In the genomic region with DNA sequence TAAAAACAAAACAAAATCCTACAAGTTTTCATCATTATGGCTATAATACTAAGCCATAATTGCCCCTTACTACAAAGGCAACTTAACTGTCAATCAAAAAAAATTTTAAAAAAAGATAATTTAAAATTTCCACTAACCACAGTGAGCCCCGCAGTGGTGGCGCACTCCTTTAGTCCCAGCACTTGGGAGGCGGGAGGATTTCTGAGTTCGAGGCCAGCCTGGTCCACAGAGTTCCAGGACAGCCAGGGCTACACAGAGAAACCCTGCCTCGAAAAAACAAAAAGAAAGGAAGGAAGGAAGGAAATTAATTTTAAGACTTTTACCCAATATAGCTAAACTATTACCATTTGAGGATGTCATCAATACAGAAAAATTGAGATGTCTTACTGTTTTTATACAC, we compare ENCODE assay signal across 8 mouse cellular contexts. TPM values are rescaled to one million over a fixed set of nuclear protein-coding genes. Genes with fewer than 3 reads are reported as not detected.
A peak's percentile ranks its signal among the peaks of the same experiment; 100 is the strongest.
DNase-seq lines count a peak whose midpoint lies in the region; ATAC-seq and TF ChIP-seq lines count a peak whose summit lies in the region.

No protein-coding gene starts in this region.

- no peak for TF ChIP-seq CTCF in C2C12 (IDR thresholded peaks at IDR 0.05; ENCODE audit: control insufficient read depth, insufficient read depth, insufficient read length)
- TF ChIP-seq CTCF in liver, embryonic 14.5 days (IDR thresholded peaks at IDR 0.05; ENCODE audit: low read depth), result no peak

- H3K27ac ChIP-seq in heart, embryonic 10.5 days, result peak overlapping the region; percentile 99
- peak overlapping the region; percentile 82 for H3K27ac ChIP-seq in forebrain, embryonic 15.5 days (replicated peaks)
- H3K27ac ChIP-seq in liver, embryonic 14.5 days, result peak overlapping the region; percentile 78

- peaks cover 22% of the 10 kb centered on the region for H3K4me1 ChIP-seq in heart, embryonic 10.5 days
- H3K4me1 ChIP-seq in forebrain, embryonic 15.5 days, result peaks cover 26% of the 10 kb centered on the region
- H3K4me1 ChIP-seq in liver, embryonic 14.5 days (replicated peaks; ENCODE audit: control insufficient read depth in 2 of 2, insufficient read depth in 2 of 2, low read length in 1 of 2), result peaks cover 32 to 33% of the 10 kb centered on the region in 2 experiments

- no peaks in the 10 kb centered on the region for H3K27me3 ChIP-seq in heart, embryonic 10.5 days (ENCODE audit: insufficient read depth, poor library complexity, severe bottlenecking)
- H3K27me3 ChIP-seq in C2C12 (ENCODE audit: control insufficient read depth, insufficient read depth, insufficient read length), result no peaks in the 10 kb centered on the region
- H3K27me3 ChIP-seq in forebrain, embryonic 15.5 days, result no peaks in the 10 kb centered on the region
- H3K27me3 ChIP-seq in liver, embryonic 14.5 days (ENCODE audit: control insufficient read depth, insufficient read depth, low read length), result no peaks in the 10 kb centered on the region

- intact Hi-C loops in gastrocnemius, postnatal 14 days (cut with DNase I; ENCODE audit: low total_unique reads), result no loop called here

- peak overlapping the region; percentile 57 for H3K4me2 ChIP-seq in forebrain, embryonic 15.5 days (replicated peaks)
- H3K4me2 ChIP-seq in liver, embryonic 14.5 days (ENCODE audit: low read depth), result peak overlapping the region; percentile 72

- H3K9ac ChIP-seq in forebrain, embryonic 15.5 days (replicated peaks), result peak overlapping the region; percentile 72
- H3K9ac ChIP-seq in liver, embryonic 14.5 days (replicated peaks), result peak overlapping the region; percentile 98

- no peak overlapping the region for H3ac ChIP-seq in C2C12 (ENCODE audit: control insufficient read depth, insufficient read length, low read depth)

- H3K79me3 ChIP-seq in C2C12 (ENCODE audit: low read depth), result peaks cover 58% of the 10 kb centered on the region

- no peak for TF ChIP-seq EP300 in liver, embryonic 14.5 days (IDR thresholded peaks at IDR 0.05; ENCODE audit: low read depth)

- 16% methylated on average over 5 of the region's 5 CpGs for WGBS in heart, embryonic 10.5 days
- 7% methylated on average over 5 of the region's 5 CpGs for WGBS in forebrain, embryonic 15.5 days
- 4% methylated on average over 5 of the region's 5 CpGs for WGBS in liver, embryonic 14.5 days (ENCODE audit: insufficient replicate concordance)

- peaks cover 64% of the 10 kb centered on the region for H3K79me2 ChIP-seq in C2C12 (ENCODE audit: control insufficient read depth, insufficient read depth)

- no peaks in the 10 kb centered on the region for H3K9me3 ChIP-seq in heart, embryonic 10.5 days
- H3K9me3 ChIP-seq in forebrain, embryonic 15.5 days, result no peaks in the 10 kb centered on the region
- H3K9me3 ChIP-seq in liver, embryonic 14.5 days (ENCODE audit: control insufficient read depth, low read length), result no peaks in the 10 kb centered on the region

- no peak for DNase-seq in heart, embryonic 10.5 days (ENCODE audit: low spot score)
- no peak for DNase-seq in heart, adult 11 months
- no peak for DNase-seq in liver, embryonic 14.5 days (ENCODE audit: low read depth in 3 of 3, low spot score in 3 of 3)
- no peak for DNase-seq in adipocyte (ENCODE audit: low spot score)
- no peak for DNase-seq in gastrocnemius, postnatal 14 days

- H3K36me3 ChIP-seq in heart, embryonic 10.5 days, result peaks cover 42% of the 10 kb centered on the region
- peaks cover 56% of the 10 kb centered on the region for H3K36me3 ChIP-seq in C2C12 (ENCODE audit: control insufficient read depth, insufficient read depth)
- peaks cover 34% of the 10 kb centered on the region for H3K36me3 ChIP-seq in forebrain, embryonic 15.5 days
- peaks cover 53% of the 10 kb centered on the region for H3K36me3 ChIP-seq in liver, embryonic 14.5 days (replicated peaks; ENCODE audit: control insufficient read depth, insufficient read depth, low read depth)

- H3K4me3 ChIP-seq in heart, embryonic 10.5 days, result peak overlapping the region; percentile 92
- H3K4me3 ChIP-seq in C2C12 (ENCODE audit: insufficient read depth, poor library complexity, severe bottlenecking), result peak overlapping the region; percentile 84
- peak overlapping the region; percentile 87 for H3K4me3 ChIP-seq in forebrain, embryonic 15.5 days
- peak overlapping the region; percentile 99 to 100 for H3K4me3 ChIP-seq in liver, embryonic 14.5 days (ENCODE audit: insufficient read depth in 1 of 2, low read depth in 2 of 2, low read length in 2 of 2)

- no peak for ATAC-seq in forebrain, embryonic 15.5 days (replicated peaks)
- no peak for ATAC-seq in liver, embryonic 14.5 days (ENCODE audit: insufficient read depth)
- no peak for ATAC-seq in granulocyte monocyte progenitor cell, adult 5-6 weeks (replicated peaks; ENCODE audit: poor library complexity, severe bottlenecking)

TF ChIP-seq in C2C12, 6 proteins besides CTCF, POLR2A, EP300 and RAD21:
- TF ChIP-seq MAX (IDR thresholded peaks at IDR 0.05), result no peak
- no peak for TF ChIP-seq MYOG (IDR thresholded peaks at IDR 0.05; ENCODE audit: control insufficient read depth, extremely low read depth, insufficient read length)
TF ChIP-seq in C2C12: peak in this region for 0.

RNA-seq across cellular contexts. Expression of a gene that starts 1.4 kb away (rescaled TPM):
- 431 and 488 TPM in 2 replicates for polyA plus RNA-seq in heart, embryonic 10.5 days (2016; fragmentation: Nextera tagmentation; extraction: Ambion mirVana)
- polyA plus RNA-seq in C2C12 (2012; fragmentation: generic; extraction: Trizol), result 50.9 TPM
- polyA plus RNA-seq in forebrain, embryonic 15.5 days (2015; fragmentation: Nextera tagmentation; extraction: Ambion mirVana), result 262 and 282 TPM in 2 replicates
- 133 and 158 TPM in 2 replicates for polyA plus RNA-seq in liver, embryonic 14.5 days (2012; rRNA removed)
- 277 and 283 TPM in 2 replicates for polyA plus RNA-seq in liver, embryonic 14.5 days (2014; fragmentation: Nextera tagmentation; extraction: Ambion mirVana)
- 103 and 134 TPM in 2 replicates for total RNA-seq in granulocyte monocyte progenitor cell, adult 5-6 weeks (2014; fragmentation: Nextera tagmentation)
- total RNA-seq in granulocyte monocyte progenitor cell, adult 5-6 weeks (2017), result 261 and 287 TPM in 2 replicates
- 10 to 100 TPM; 12.3 to 21.9 TPM for total RNA-seq in gastrocnemius, postnatal 14 days (2021)

RNA-seq across cellular contexts. Expression of a gene that starts 27.5 kb away (rescaled TPM):
- 1.7 and 2.0 TPM in 2 replicates for polyA plus RNA-seq in heart, embryonic 10.5 days (2016; fragmentation: Nextera tagmentation; extraction: Ambion mirVana)
- 0.47 TPM for polyA plus RNA-seq in C2C12 (2012; fragmentation: generic; extraction: Trizol)
- polyA plus RNA-seq in forebrain, embryonic 15.5 days (2015; fragmentation: Nextera tagmentation; extraction: Ambion mirVana), result 4.0 and 5.7 TPM in 2 replicates
- 1.8 and 1.9 TPM in 2 replicates for polyA plus RNA-seq in liver, embryonic 14.5 days (2012; rRNA removed)
- 2.6 and 3.9 TPM in 2 replicates for polyA plus RNA-seq in liver, embryonic 14.5 days (2014; fragmentation: Nextera tagmentation; extraction: Ambion mirVana)
- not detected in 2 replicates for total RNA-seq in granulocyte monocyte progenitor cell, adult 5-6 weeks (2014; fragmentation: Nextera tagmentation)
- not detected in 2 replicates for total RNA-seq in granulocyte monocyte progenitor cell, adult 5-6 weeks (2017)
- 1 to 10 TPM; 1.4 to 2.1 TPM for total RNA-seq in gastrocnemius, postnatal 14 days (2021)
